28 mouse cellular contexts compared by ENCODE assay signal in genomic region chr4:128664002-128664401, GRCm38 (mm10). TPM values are rescaled to one million over a fixed set of nuclear protein-coding genes. Genes with fewer than 3 reads are reported as not detected.
DNase-seq lines count a peak whose midpoint lies in the region; ATAC-seq and TF ChIP-seq lines count a peak whose summit lies in the region.
"Had no signal": no experiment of that assay in that cellular context is flagged by ENCODE, and none has a peak within 500 bp of the region (broad histone marks: within the 10 kb centered on the region; RNA-seq: fewer than 3 reads in every experiment).

No protein-coding gene starts in this region.

- H3K4me2 ChIP-seq in CH12.LX (ENCODE audit: insufficient read depth, low read depth, poor library complexity, severe bottlenecking), result no peak overlapping the region
- H3K4me2 ChIP-seq in kidney, embryonic 14.5 days (replicated peaks; ENCODE audit: low read depth, low read length), result no peak overlapping the region
- H3K4me2 ChIP-seq: embryonic facial prominence, embryonic 13.5 days; forebrain, embryonic 12.5 days; forebrain, embryonic 15.5 days; heart, embryonic 11.5 days; hindbrain, embryonic 13.5 days had no signal

- 82% methylated on average over 3 of the region's 3 CpGs for WGBS in olfactory bulb, adult 2 months
- WGBS in kidney, embryonic 14.5 days, result 62% methylated on average over 3 of the region's 3 CpGs

- H3K79me2 ChIP-seq in CH12.LX (replicated peaks; ENCODE audit: control insufficient read depth, extremely low read depth, insufficient read depth, poor library complexity, severe bottlenecking), result no peaks in the 10 kb centered on the region

- TF ChIP-seq EP300 in CH12.LX (IDR thresholded peaks at IDR 0.05; ENCODE audit: low read length), result peak; percentile 79

- no peak overlapping the region for H3K4me3 ChIP-seq in CH12.LX (replicated peaks in 1 of 3; ENCODE audit: low read depth in 2 of 3, low read length in 2 of 3, poor library complexity in 1 of 3)
- H3K4me3 ChIP-seq in olfactory bulb, adult 2 months (ENCODE audit: insufficient read depth, low read depth, low read length), result no peak overlapping the region
- H3K4me3 ChIP-seq in kidney, embryonic 14.5 days (ENCODE audit: low read length), result no peak overlapping the region
- H3K4me3 ChIP-seq: embryonic facial prominence, embryonic 10.5 days; embryonic facial prominence, embryonic 13.5 days; erythroblast, embryonic 14.5 days; forebrain, embryonic 12.5 days; forebrain, embryonic 15.5 days; hindbrain, embryonic 10.5 days; hindbrain, embryonic 13.5 days had no signal

- no peaks in the 10 kb centered on the region for H3K27me3 ChIP-seq in CH12.LX (replicated peaks)
- H3K27me3 ChIP-seq in kidney, embryonic 14.5 days (ENCODE audit: control insufficient read depth, insufficient read depth, low read length), result no peaks in the 10 kb centered on the region
- H3K27me3 ChIP-seq: embryonic facial prominence, embryonic 13.5 days; forebrain, embryonic 15.5 days; hindbrain, embryonic 13.5 days; Patski had no signal

- no peak overlapping the region for H3K27ac ChIP-seq in CH12.LX (ENCODE audit: insufficient read depth, low read depth)
- 0 out of 2 replicates have a peak overlapping the region, but pooled peaks have one; percentile 65 for H3K27ac ChIP-seq in olfactory bulb, adult 2 months (ENCODE audit: insufficient read depth, low read depth, low read length)
- H3K27ac ChIP-seq in kidney, embryonic 14.5 days (ENCODE audit: low read depth, low read length), result no peak overlapping the region
- H3K27ac ChIP-seq: embryonic facial prominence, embryonic 10.5 days; embryonic facial prominence, embryonic 13.5 days; forebrain, embryonic 12.5 days; forebrain, embryonic 15.5 days; hindbrain, embryonic 10.5 days; hindbrain, embryonic 13.5 days had no signal

- peak; percentile 78 for DNase-seq in A20 (ENCODE audit: low read depth, low spot score)
- DNase-seq in CH12.LX (ENCODE audit: extremely low read depth), result no peak
- DNase-seq in gastrocnemius, postnatal 4 days (ENCODE audit: low spot score in 2 of 2), result no peak
- no peak for DNase-seq in kidney, postnatal 14 days
- DNase-seq: adrenal gland, postnatal 10 days; adrenal gland, postnatal 36 days; cerebellum, adult 18-20 months; cerebellum, adult 9-11 months; cerebellum, postnatal 25 days; embryo, embryonic 11 days; gastrocnemius, postnatal 25 days; heart, adult 11 months had no signal

- no peak for TF ChIP-seq CTCF in CH12.LX (conservative IDR thresholded peaks at IDR 0.05 in 1 of 2, IDR thresholded peaks at IDR 0.05 in 1 of 2; ENCODE audit: low read depth in 2 of 2, low read length in 2 of 2)
- TF ChIP-seq CTCF in olfactory bulb, adult 2 months (IDR thresholded peaks at IDR 0.05; ENCODE audit: insufficient read depth, low read depth, low read length), result no peak

- H3K4me1 ChIP-seq in CH12.LX (ENCODE audit: control insufficient read depth in 1 of 2, insufficient read depth in 2 of 2), result peaks cover 28 to 70% of the 10 kb centered on the region in 2 experiments
- peaks cover 30% of the 10 kb centered on the region for H3K4me1 ChIP-seq in olfactory bulb, adult 2 months (ENCODE audit: control insufficient read depth, insufficient read depth, low read length)
- 0 out of 2 replicates have a peak, but pooled peaks cover 5% of the 10 kb centered on the region for H3K4me1 ChIP-seq in kidney, embryonic 14.5 days (ENCODE audit: control insufficient read depth, insufficient read depth, low read length)
- H3K4me1 ChIP-seq: forebrain, embryonic 12.5 days; forebrain, embryonic 15.5 days had no signal

- dilution Hi-C loops in CH12.LX (cut with MboI; ENCODE audit: extremely low pct_ligation_motif_present, extremely low pct_unique_long_range_greater_than_20kb, low sequenced_read_pairs), result no loop called here

- H3K36me3 ChIP-seq in CH12.LX (replicated peaks in 1 of 2; ENCODE audit: control insufficient read depth in 1 of 2, insufficient read depth in 1 of 2, low read length in 1 of 2), result no peaks in the 10 kb centered on the region
- H3K36me3 ChIP-seq in kidney, embryonic 14.5 days (ENCODE audit: control insufficient read depth, insufficient read depth, low read length), result no peaks in the 10 kb centered on the region
- H3K36me3 ChIP-seq: embryonic facial prominence, embryonic 10.5 days; embryonic facial prominence, embryonic 13.5 days; forebrain, embryonic 12.5 days; forebrain, embryonic 15.5 days; G1E; hindbrain, embryonic 10.5 days; hindbrain, embryonic 13.5 days had no signal

- no peak overlapping the region for H3K9ac ChIP-seq in CH12.LX (ENCODE audit: insufficient read depth, low read depth)
- no peak overlapping the region for H3K9ac ChIP-seq in kidney, embryonic 14.5 days (ENCODE audit: low read depth, low read length)
- H3K9ac ChIP-seq: embryonic facial prominence, embryonic 13.5 days; forebrain, embryonic 12.5 days; forebrain, embryonic 15.5 days; hindbrain, embryonic 13.5 days had no signal

- H3K9me3 ChIP-seq in CH12.LX (replicated peaks; ENCODE audit: low read length), result no peaks in the 10 kb centered on the region
- H3K9me3 ChIP-seq in kidney, embryonic 14.5 days (ENCODE audit: control insufficient read depth, low read length), result no peaks in the 10 kb centered on the region
- H3K9me3 ChIP-seq: embryonic facial prominence, embryonic 10.5 days; embryonic facial prominence, embryonic 13.5 days; forebrain, embryonic 12.5 days; forebrain, embryonic 15.5 days; G1E; hindbrain, embryonic 10.5 days; hindbrain, embryonic 13.5 days had no signal

- TF ChIP-seq RAD21 in CH12.LX (IDR thresholded peaks at IDR 0.05; ENCODE audit: low read depth, low read length), result no peak

- TF ChIP-seq POLR2A in CH12.LX (IDR thresholded peaks at IDR 0.05; ENCODE audit: low read depth, low read length), result no peak
- TF ChIP-seq POLR2A in olfactory bulb, adult 2 months (IDR thresholded peaks at IDR 0.05; ENCODE audit: insufficient read depth, low read depth, low read length), result no peak

- ATAC-seq in hematopoietic stem cell, adult 5-6 weeks (replicated peaks in 1 of 2; ENCODE audit: insufficient read depth in 1 of 2, low FRiP score in 2 of 2, low TSS enrichment in 1 of 2, low read depth in 1 of 2, poor library complexity in 2 of 2, severe bottlenecking in 2 of 2), result peak; percentile 31 to 47; a peak in 2 of 4 replicates
- ATAC-seq in kidney, embryonic 14.5 days (ENCODE audit: low FRiP score, low TSS enrichment), result no peak
- ATAC-seq: forebrain, embryonic 15.5 days; hindbrain, embryonic 16.5 days; Patski had no signal

- in situ Hi-C loops in CH12.LX (cut with MboI; ENCODE audit: low pct_ligation_motif_present, low pct_unique_long_range_greater_than_20kb, low sequenced_read_pairs), result no loop called here

TF ChIP-seq in CH12.LX, 34 proteins besides CTCF, POLR2A, EP300 and RAD21:
- TF ChIP-seq IRF4 (IDR thresholded peaks at IDR 0.05; ENCODE audit: low read depth, low read length) (peak; percentile 77), ZKSCAN1 (IDR thresholded peaks at IDR 0.05; ENCODE audit: borderline replicate concordance, low read depth, low read length) (no peak), TCF12 (IDR thresholded peaks at IDR 0.05; ENCODE audit: low read depth, low read length) (0 out of 2 replicates have a peak, but pooled peaks have one; percentile 55), ZNF384 (IDR thresholded peaks at IDR 0.05; ENCODE audit: low read depth, low read length) (0 out of 2 replicates have a peak, but pooled peaks have one; percentile 42)

RNA-seq across cellular contexts. Expression of gene Phc2, which starts 9.5 kb away (rescaled TPM):
- total RNA-seq in CH12.LX (2012; rRNA removed) (29.6 and 32.7 TPM in 2 replicates), CH12.LX (2014; rRNA removed) (23.5 and 24.1 TPM in 2 replicates)
- 53.2 and 56.1 TPM in 2 replicates for polyA plus RNA-seq in CH12.LX (2012; ENCODE audit: insufficient read length, low read depth)
- total RNA-seq in hematopoietic stem cell, adult 5-6 weeks (2017), result 15.8 and 18.8 TPM in 2 replicates
- not detected in 2 replicates for polyA plus RNA-seq in olfactory bulb, adult 2 months (2012; ENCODE audit: insufficient read depth, insufficient read length, low replicate concordance, missing spikeins)
- 10 to 100 TPM; 47.2 to 52.7 TPM for total RNA-seq in gastrocnemius, postnatal 4 days (2021)
- 46.6 and 50.2 TPM in 2 replicates for polyA plus RNA-seq in kidney, embryonic 14.5 days (2014; fragmentation: Nextera tagmentation; extraction: Ambion mirVana)

RNA-seq across cellular contexts. Expression of gene Tlr12, which starts 45.6 kb away (rescaled TPM):
- total RNA-seq in CH12.LX (2012; rRNA removed), result 0.04 TPM in 1 of 2 replicates, not detected in the other
- 0.12 and 0.31 TPM in 2 replicates for total RNA-seq in CH12.LX (2014; rRNA removed)
- polyA plus RNA-seq in CH12.LX (2012; ENCODE audit: insufficient read length, low read depth), result 0.14 and 0.15 TPM in 2 replicates
- total RNA-seq in hematopoietic stem cell, adult 5-6 weeks (2017), result 0.25 and 1.4 TPM in 2 replicates
- not detected in 2 replicates for polyA plus RNA-seq in olfactory bulb, adult 2 months (2012; ENCODE audit: insufficient read depth, insufficient read length, low replicate concordance, missing spikeins)
- total RNA-seq in gastrocnemius, postnatal 4 days (2021), result under 1 TPM; 0.07 to 0.26 TPM
- 0.91 and 1.1 TPM in 2 replicates for polyA plus RNA-seq in kidney, embryonic 14.5 days (2014; fragmentation: Nextera tagmentation; extraction: Ambion mirVana)
- total RNA-seq: G1E; gastrocnemius, adult 8-10 months; gastrocnemius, postnatal 25 days had no signal
- polyA plus RNA-seq: G1E; heart, embryonic 14.5 days; Patski had no signal

RNA-seq across cellular contexts. Expression of gene Zscan20, which starts 54.1 kb away (rescaled TPM):
- total RNA-seq in CH12.LX (2012; rRNA removed) (5.9 and 7.6 TPM in 2 replicates), CH12.LX (2014; rRNA removed) (2.4 and 3.4 TPM in 2 replicates)
- polyA plus RNA-seq in CH12.LX (2012; ENCODE audit: insufficient read length, low read depth), result 4.2 and 4.9 TPM in 2 replicates
- total RNA-seq in hematopoietic stem cell, adult 5-6 weeks (2017), result 3.7 and 4.7 TPM in 2 replicates
- not detected in 2 replicates for polyA plus RNA-seq in olfactory bulb, adult 2 months (2012; ENCODE audit: insufficient read depth, insufficient read length, low replicate concordance, missing spikeins)
- total RNA-seq in gastrocnemius, postnatal 4 days (2021), result 1 to 10 TPM; 4.4 to 4.6 TPM
- 3.2 and 4.4 TPM in 2 replicates for polyA plus RNA-seq in kidney, embryonic 14.5 days (2014; fragmentation: Nextera tagmentation; extraction: Ambion mirVana)
